Mouse (Mus musculus) lung, embryonic 14.5 days (tissue): ENCODE data around the gene Hba-a1. TPM values are rescaled to one million over a fixed set of nuclear protein-coding genes. Genes with fewer than 3 reads are reported as not detected.
"Not testable (repeated sequence)": the region's sequence is repeated elsewhere in the genome, so short reads cannot be mapped to it uniquely, and the experiment has no call there.

Source experiments
- ATAC-seq: fragments of 200-750 bp; cut with Nextera tagmentation; 2 replicates; pipeline ENCODE4 v1.8.0; 2017; ENCODE audit warnings: mild to moderate bottlenecking, moderate TSS enrichment, moderate library complexity; ENCODE audit not compliant: insufficient read depth
- DNase-seq: peaks from one replicate; pipeline ENCODE4 v3.0.0-alpha.2; 2015
- H3K27ac ChIP-seq: fragments of 300-500 bp; sonication (generic); 2 replicates; pipeline ENCODE4 v1.5.1; 2014; ENCODE audit warnings: low read depth, mild to moderate bottlenecking, moderate library complexity
- H3K27me3 ChIP-seq: fragments of 300-500 bp; sonication (generic); 2 replicates; pipeline ENCODE4 v1.6.1; 2014; ENCODE audit warnings: low read length, control low read depth; ENCODE audit not compliant: insufficient read depth
- H3K36me3 ChIP-seq: fragments of 300-500 bp; sonication (generic); 2 replicates; pipeline ENCODE4 v1.6.1; 2014; ENCODE audit warnings: control low read depth; ENCODE audit not compliant: insufficient read depth
- H3K4me1 ChIP-seq: fragments of 300-500 bp; sonication (generic); 2 replicates; pipeline ENCODE4 v1.6.1; 2014; ENCODE audit warnings: antibody characterized with exemption, control low read depth; ENCODE audit not compliant: insufficient read depth
- H3K4me2 ChIP-seq: fragments of 300-500 bp; sonication (generic); 2 replicates; pipeline ENCODE4 v1.6.1; 2014; ENCODE audit warnings: mild to moderate bottlenecking
- H3K4me3 ChIP-seq: fragments of 300-500 bp; sonication (generic); 2 replicates; pipeline ENCODE4 v1.5.1; 2014; ENCODE audit warnings: low read depth, low read length
- H3K9ac ChIP-seq: fragments of 300-500 bp; sonication (generic); 2 replicates; pipeline ENCODE4 v1.6.1; 2014
- H3K9me3 ChIP-seq: fragments of 300-500 bp; sonication (generic); 2 replicates; pipeline ENCODE4 v1.6.1; 2016; ENCODE audit warnings: low read depth, low read length, control low read depth
- CTCF ChIP-seq: IDR thresholded peaks from 2 replicates; pipeline ENCODE4 v1.5.1; 2016; ENCODE audit warnings: antibody characterized with exemption, low read depth
- WGBS: fragments of 180-500 bp; shearing (Covaris S2); extraction: QIAGEN DNeasy Blood & Tissue Kit; methylation state at CpG from one replicate; pipeline ENCODE4 v1.1.7; 2014; 5-methylcytosine and 5-hydroxymethylcytosine counted together
- polyA plus RNA-seq: library from polyadenylated mRNA; unstranded; fragments of >200 nt; fragmentation: Nextera tagmentation; extraction: Ambion mirVana; gene quantifications from 2 replicates; pipeline ENCODE4 v1.2.1, GENCODE M21; 2014

Hba-a1 gene
- polyA plus RNA-seq, 1 experiment from 2014 or later: 4,689 TPM

- no peaks in the 10 kb centered on the region for H3K9me3 ChIP-seq
These were observed 14.7 kb downstream of the Hba-a1 start for GRCm38 (mm10) chr11:32297866-32298531.

DNA sequence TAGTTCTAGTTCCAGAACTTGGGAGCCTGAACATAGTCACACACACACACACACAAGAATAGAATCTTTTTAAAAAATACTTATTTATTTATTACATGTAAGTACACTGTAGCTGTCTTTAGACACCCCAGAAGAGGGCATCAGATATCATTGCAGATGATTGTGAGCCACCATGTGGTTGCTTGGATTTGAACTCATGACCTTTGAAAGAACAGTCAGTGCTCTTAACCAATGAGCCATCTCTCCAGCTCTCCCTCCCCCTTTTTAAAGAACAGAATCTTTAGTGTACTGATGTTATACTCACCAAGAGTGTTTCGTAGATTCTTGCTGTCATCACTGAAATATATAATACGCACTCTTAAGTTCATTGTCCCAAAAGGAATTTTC, 15.2 kb downstream of the Hba-a1 start:
- 0 out of 2 replicates have a peak, but pooled peaks cover 6% of the 10 kb centered on the region for H3K27me3 ChIP-seq

More at GRCm38 (mm10) chr11:32297866-32298531, 14.7 kb downstream of the Hba-a1 start:
- no peaks in the 10 kb centered on the region for H3K4me1 ChIP-seq
- no peak overlapping the region for H3K4me2 ChIP-seq
- H3K36me3 ChIP-seq: no peaks in the 10 kb centered on the region
- no peak overlapping the region for H3K4me3 ChIP-seq
- H3K27me3 ChIP-seq: 0 out of 2 replicates have a peak, but pooled peaks cover 6% of the 10 kb centered on the region
- 84% methylated on average over 1 of the region's 1 CpGs for WGBS
- no peak for ATAC-seq
- no peak overlapping the region for H3K27ac ChIP-seq
- no peak for TF ChIP-seq CTCF
- DNase-seq: no peak
- no peak overlapping the region for H3K9ac ChIP-seq

DNA sequence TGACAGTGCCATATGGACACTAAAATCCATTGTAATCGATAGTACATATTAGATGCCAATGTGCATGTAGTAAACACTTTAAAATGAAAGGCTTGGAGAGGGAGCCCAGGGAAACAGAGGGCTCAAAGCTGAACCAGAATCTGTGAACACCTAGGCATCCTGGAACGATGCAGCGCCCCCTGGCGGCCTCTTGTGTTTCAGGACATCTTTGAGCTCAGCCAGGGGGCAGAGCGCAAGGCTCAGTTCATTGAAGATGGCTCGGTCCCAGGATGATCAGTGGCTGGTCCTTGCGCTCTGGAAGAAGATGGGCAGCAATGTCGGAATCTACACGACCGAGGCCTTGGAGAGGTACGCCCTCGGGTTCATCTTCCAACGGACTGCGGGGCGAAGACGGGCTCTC, 16.6 kb downstream of the Hba-a1 start, which contains the start of gene Hbq1a:
TSS of gene Hbq1a (plus strand) at position 205 of the 400 bp plus-strand sequence.
- H3K9me3 ChIP-seq, H3K27ac ChIP-seq, H3K9ac ChIP-seq, H3K4me1 ChIP-seq, H3K36me3 ChIP-seq, H3K4me3 ChIP-seq, H3K27me3 ChIP-seq: not testable (repeated sequence)
- peak within 1 kb of the TSS; percentile 49 for H3K4me2 ChIP-seq
- peak; percentile 87 for TF ChIP-seq CTCF
- 5% methylated on average over 16 of the region's 16 CpGs for WGBS
- DNase-seq: peak; percentile 74
- ATAC-seq: peak; percentile 37; the same call in 1 of the 2 replicates

More for the DNA sequence above, 15.2 kb downstream of the Hba-a1 start:
- Histone ChIP-seq H3K4me3 (no peak overlapping the region), H3K4me2 (no peak overlapping the region), H3K27ac (no peak overlapping the region), H3K9me3 (no peaks in the 10 kb centered on the region), H3K9ac (no peak overlapping the region), H3K36me3 (no peaks in the 10 kb centered on the region), H3K4me1 (no peaks in the 10 kb centered on the region)
- WGBS: 87% methylated on average over 2 of the region's 2 CpGs
- DNase-seq: no peak
- no peak for ATAC-seq
- TF ChIP-seq CTCF: no peak

DNA sequence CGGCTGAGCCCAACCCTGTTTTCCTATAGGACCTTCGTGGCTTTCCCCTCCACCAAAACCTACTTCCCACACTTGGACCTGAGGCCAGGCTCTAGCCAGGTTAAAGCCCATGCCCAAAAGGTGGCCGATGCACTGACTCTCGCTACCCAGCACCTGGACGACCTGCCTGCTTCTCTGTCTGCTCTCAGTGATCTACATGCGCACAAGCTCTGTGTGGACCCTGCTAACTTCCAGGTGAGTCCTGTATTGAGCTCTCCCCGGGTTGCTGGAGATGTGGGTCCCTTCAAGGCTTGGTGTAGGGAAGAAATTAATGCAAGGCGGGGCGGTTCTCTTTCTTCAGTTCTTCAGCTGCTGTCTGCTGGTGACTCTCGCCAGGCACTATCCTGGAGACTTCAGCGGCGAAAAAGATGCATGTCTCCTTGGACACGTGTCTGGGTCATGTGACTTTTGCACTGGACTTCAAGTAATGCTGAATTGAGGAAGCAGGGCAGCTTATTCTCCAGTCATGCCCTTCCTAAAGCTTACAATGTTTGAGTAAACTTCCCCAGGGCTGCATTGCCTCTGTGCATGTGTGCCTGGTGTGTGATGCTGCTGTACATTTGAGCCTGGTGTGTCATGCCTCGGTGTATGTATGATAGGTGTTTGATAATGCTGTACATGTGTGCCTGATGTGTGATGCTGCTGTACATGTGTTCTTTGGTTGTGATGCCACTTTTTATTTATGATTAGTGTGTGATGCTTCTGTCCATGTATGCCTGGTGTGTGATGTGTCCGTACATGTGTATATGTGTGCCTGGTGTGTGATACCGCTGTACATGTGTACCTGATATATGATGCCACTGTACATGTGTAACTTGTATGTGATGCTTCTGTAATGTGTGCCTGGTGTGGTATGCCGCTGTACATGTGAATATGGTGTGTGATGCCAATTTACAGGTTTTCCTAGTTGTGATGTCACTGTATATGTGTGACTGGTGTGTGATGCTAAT, 17.3 kb downstream of the Hba-a1 start:
- no peaks in the 10 kb centered on the region for H3K9me3 ChIP-seq
- ATAC-seq (peak; percentile 18; the same call in 1 of the 2 replicates), DNase-seq (no peak)
- H3K4me3 ChIP-seq: no peak overlapping the region
- 47% methylated on average over 14 of the region's 17 CpGs for WGBS
- no peak for TF ChIP-seq CTCF
- H3K4me1 ChIP-seq: no peaks in the 10 kb centered on the region
- H3K9ac ChIP-seq: no peak overlapping the region
- peak overlapping the region; percentile 49 for H3K4me2 ChIP-seq
- no peaks in the 10 kb centered on the region for H3K36me3 ChIP-seq
- 0 out of 2 replicates have a peak, but pooled peaks cover 6% of the 10 kb centered on the region for H3K27me3 ChIP-seq
- no peak overlapping the region for H3K27ac ChIP-seq

DNA sequence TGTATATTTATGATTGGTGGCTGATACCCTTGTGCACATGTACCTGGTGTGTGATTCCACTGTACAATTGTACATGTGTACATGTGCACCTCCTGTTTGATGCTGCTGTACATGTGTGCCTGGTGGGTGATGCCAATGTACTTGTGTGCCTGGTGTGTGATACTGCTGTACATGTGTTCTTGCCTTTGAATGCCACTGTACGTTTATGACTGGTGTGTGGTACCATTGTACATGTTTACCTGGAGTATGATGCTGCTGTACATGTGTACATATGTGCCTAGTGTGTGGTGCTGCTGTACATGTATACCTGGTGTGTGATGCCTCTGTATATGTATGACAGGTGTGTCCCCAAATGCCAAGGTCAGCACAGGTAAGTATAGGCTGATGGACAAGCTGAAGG, 18.2 kb downstream of the Hba-a1 start:
- Histone ChIP-seq H3K9me3 (no peaks in the 10 kb centered on the region), H3K27me3 (0 out of 2 replicates have a peak, but pooled peaks cover 6% of the 10 kb centered on the region), H3K4me3 (no peak overlapping the region), H3K4me1 (no peaks in the 10 kb centered on the region), H3K27ac (no peak overlapping the region), H3K9ac (no peak overlapping the region), H3K4me2 (no peak overlapping the region), H3K36me3 (no peaks in the 10 kb centered on the region)
- TF ChIP-seq CTCF: no peak
- DNase-seq (no peak), ATAC-seq (no peak)
- WGBS: 73% methylated on average over 1 of the region's 1 CpGs

DNA sequence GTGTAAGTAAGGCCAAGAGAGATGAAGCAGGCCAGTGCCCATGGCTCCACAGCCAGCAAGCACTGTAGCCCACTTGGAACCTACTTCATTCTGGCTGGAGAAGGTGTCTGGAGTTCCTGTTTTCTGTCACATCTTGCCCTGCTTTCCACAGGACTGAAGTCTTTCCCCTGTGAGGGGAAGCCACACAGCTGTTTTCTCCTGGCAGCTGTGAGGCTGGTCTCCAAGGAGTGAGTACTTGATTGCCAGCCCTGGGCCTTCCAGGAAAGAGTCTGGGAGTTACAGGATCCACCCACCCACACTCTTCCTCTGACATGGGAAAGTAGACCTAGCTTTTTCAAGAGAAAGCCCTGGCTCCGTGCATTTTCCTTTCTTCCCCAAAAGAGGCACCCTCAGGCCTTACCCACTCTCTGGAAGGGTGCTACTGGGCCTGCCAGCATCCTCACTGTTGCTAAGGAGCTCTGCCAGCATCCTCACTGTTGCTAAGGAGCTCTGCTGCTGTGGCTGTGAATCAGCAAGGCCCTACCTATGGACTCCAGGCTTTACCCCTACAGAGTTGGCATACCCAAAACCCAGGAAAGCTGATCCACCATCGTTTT, 19.6 kb downstream of the Hba-a1 start:
- ATAC-seq: no peak
- Histone ChIP-seq H3K4me3 (no peak overlapping the region), H3K36me3 (no peaks in the 10 kb centered on the region), H3K27me3 (0 out of 2 replicates have a peak, but pooled peaks cover 6% of the 10 kb centered on the region), H3K9ac (no peak overlapping the region), H3K27ac (no peak overlapping the region), H3K4me1 (no peaks in the 10 kb centered on the region; the same call in 1 of the 2 replicates), H3K9me3 (no peaks in the 10 kb centered on the region), H3K4me2 (no peak overlapping the region)
- TF ChIP-seq CTCF: no peak
- no peak for DNase-seq
- 42% methylated on average over 2 of the region's 2 CpGs for WGBS
